Mouse (Mus musculus) heart, postnatal 0 days (tissue): ENCODE measurements around the gene Zfp664. TPM values are rescaled to one million over a fixed set of nuclear protein-coding genes. Genes with fewer than 3 reads are reported as not detected.

Experiments used
- ATAC-seq: fragments of 200-750 bp; cut with Nextera tagmentation; 2 replicates; pipeline ENCODE4 v1.8.0; 2017; ENCODE audit warnings: low read depth, moderate number of reproducible peaks, moderate library complexity; ENCODE audit not compliant: insufficient read depth
- DNase-seq: peaks from one replicate; pipeline ENCODE4 v3.0.0-alpha.2; 2016; ENCODE audit warnings: low spot score
- H3K27ac ChIP-seq: fragments of 300-500 bp; sonication (generic); 2 replicates; pipeline ENCODE4 v1.5.1; 2014; ENCODE audit warnings: low read depth, mild to moderate bottlenecking
- H3K27me3 ChIP-seq: fragments of 300-500 bp; sonication (generic); 2 replicates; pipeline ENCODE4 v1.6.1; 2014; ENCODE audit warnings: low read length, mixed read lengths; ENCODE audit not compliant: control insufficient read depth, insufficient read depth
- H3K36me3 ChIP-seq: fragments of 300-500 bp; sonication (generic); replicated peaks from 2 replicates; pipeline ENCODE4 v1.6.1; 2014; ENCODE audit warnings: low read length, mixed read lengths; ENCODE audit not compliant: control insufficient read depth, insufficient read depth
- H3K4me1 ChIP-seq: fragments of 300-500 bp; sonication (generic); 2 replicates; pipeline ENCODE4 v1.6.1; 2014; ENCODE audit warnings: antibody characterized with exemption; ENCODE audit not compliant: control insufficient read depth, insufficient read depth
- H3K4me2 ChIP-seq: fragments of 300-500 bp; sonication (generic); 2 replicates; pipeline ENCODE4 v1.6.1; 2014; ENCODE audit warnings: low read depth, mild to moderate bottlenecking, low read length, moderate library complexity
- H3K4me3 ChIP-seq: fragments of 300-500 bp; sonication (generic); 2 replicates; pipeline ENCODE4 v1.5.1; 2014; ENCODE audit warnings: low read depth, low read length
- H3K9ac ChIP-seq: fragments of 300-500 bp; sonication (generic); replicated peaks from 2 replicates; pipeline ENCODE4 v1.6.1; 2014; ENCODE audit warnings: low read depth, low read length, mixed read lengths
- H3K9me3 ChIP-seq: fragments of 300-500 bp; sonication (generic); replicated peaks from 2 replicates; pipeline ENCODE4 v1.6.1; 2016; ENCODE audit warnings: low read length; ENCODE audit not compliant: control insufficient read depth
- CTCF ChIP-seq: IDR thresholded peaks from 2 replicates; pipeline ENCODE4 v1.5.1; 2016; ENCODE audit warnings: antibody characterized with exemption, control low read depth, low read depth
- EP300 ChIP-seq: IDR thresholded peaks from 2 replicates; pipeline ENCODE4 v1.6.1; 2016; ENCODE audit warnings: antibody characterized with exemption, low read depth
- WGBS: fragments of 180-500 bp; shearing (Covaris S2); extraction: QIAGEN DNeasy Blood & Tissue Kit; methylation state at CpG from one replicate; pipeline ENCODE4 v1.1.7; 2014; 5-methylcytosine and 5-hydroxymethylcytosine counted together
- polyA plus RNA-seq: library from polyadenylated mRNA; unstranded; fragments of >200 nt; fragmentation: Nextera tagmentation; extraction: Ambion mirVana; gene quantifications from 2 replicates; pipeline ENCODE4 v1.2.1, GENCODE M21; 2015
- total RNA-seq: library from RNA; depleted of rRNA; stranded (reverse); fragments of >200 nt; gene quantifications from 2 replicates; pipeline ENCODE4 v1.2.3, GENCODE M21; 2014; ENCODE audit warnings: low replicate concordance

Zfp664 gene
- total and polyA plus RNA-seq, 2 experiments from 2014 or later, result 15.5 to 37.5 TPM

DNA sequence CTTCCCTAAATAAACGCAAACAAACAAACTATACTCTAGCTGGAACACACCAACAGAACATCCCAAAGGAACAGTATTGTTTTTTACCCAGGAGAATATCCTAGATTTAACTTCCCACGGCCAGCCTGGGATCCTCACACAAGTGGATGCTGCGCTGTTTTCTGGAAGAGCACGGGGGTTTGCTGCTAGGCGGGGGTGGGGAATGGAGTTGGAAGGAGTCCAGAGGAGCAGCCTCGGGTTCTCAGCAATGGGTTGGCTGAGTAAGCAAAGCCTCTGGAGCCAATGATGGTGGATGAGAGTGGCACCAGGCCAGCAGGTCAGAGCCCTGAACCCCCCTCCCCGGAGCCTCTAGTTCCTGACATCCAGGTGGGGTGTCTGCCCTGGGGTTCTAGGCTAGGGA, 72.1 kb downstream of the Zfp664 start:
- no peak overlapping the region for H3K4me3 ChIP-seq
- no peak overlapping the region for H3K4me2 ChIP-seq
- ATAC-seq (no peak), DNase-seq (no peak)
- TF ChIP-seq EP300 (no peak), CTCF (no peak)
- H3K27me3 ChIP-seq, result no peaks in the 10 kb centered on the region
- no peak overlapping the region for H3K9ac ChIP-seq
- 67% methylated on average over 7 of the region's 7 CpGs for WGBS
- no peaks in the 10 kb centered on the region for H3K36me3 ChIP-seq
- H3K9me3 ChIP-seq, result no peaks in the 10 kb centered on the region
- no peaks in the 10 kb centered on the region for H3K4me1 ChIP-seq
- H3K27ac ChIP-seq, result no peak overlapping the region

DNA sequence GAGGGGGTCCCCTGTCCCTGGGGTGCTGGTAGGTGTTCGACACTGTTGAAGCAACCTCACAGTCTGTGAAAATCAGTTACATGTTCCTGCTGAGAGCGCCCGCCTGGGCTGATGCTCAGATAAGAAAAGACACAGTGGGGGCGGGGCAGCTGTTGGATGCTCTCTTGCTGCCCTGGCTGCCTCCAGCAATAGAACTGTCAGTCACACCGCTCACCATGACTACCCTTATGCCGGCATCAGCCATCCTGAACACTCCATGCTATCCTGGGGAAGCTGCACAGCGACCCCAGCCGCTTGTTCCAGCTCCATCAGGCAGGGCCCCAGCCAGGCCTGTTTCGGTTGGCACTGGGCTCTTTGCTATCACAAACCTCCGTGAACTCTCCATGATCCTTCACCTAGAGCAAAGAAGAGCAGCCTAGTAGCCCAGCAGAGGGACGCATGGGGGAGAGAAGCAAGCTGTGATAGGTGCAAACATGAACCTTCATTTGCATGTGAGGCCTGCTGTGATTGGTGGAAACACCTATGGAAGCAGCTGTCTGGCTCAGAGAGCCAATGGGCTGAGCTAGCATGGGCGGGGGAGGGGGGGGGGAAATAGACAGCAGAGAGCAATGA, 80.8 kb downstream of the Zfp664 start:
- H3K9ac ChIP-seq, result no peak overlapping the region
- H3K4me2 ChIP-seq, result no peak overlapping the region
- H3K27me3 ChIP-seq, result no peaks in the 10 kb centered on the region
- TF ChIP-seq EP300, result no peak
- no peak for TF ChIP-seq CTCF
- H3K9me3 ChIP-seq, result no peaks in the 10 kb centered on the region; the same call in 1 of the 2 replicates
- no peak for DNase-seq
- no peak overlapping the region for H3K4me3 ChIP-seq
- H3K27ac ChIP-seq, result no peak overlapping the region
- ATAC-seq, result peak; percentile 17; the same call in 1 of the 2 replicates
- H3K36me3 ChIP-seq, result no peaks in the 10 kb centered on the region
- H3K4me1 ChIP-seq, result no peaks in the 10 kb centered on the region
- 74% methylated on average over 12 of the region's 12 CpGs for WGBS

DNA sequence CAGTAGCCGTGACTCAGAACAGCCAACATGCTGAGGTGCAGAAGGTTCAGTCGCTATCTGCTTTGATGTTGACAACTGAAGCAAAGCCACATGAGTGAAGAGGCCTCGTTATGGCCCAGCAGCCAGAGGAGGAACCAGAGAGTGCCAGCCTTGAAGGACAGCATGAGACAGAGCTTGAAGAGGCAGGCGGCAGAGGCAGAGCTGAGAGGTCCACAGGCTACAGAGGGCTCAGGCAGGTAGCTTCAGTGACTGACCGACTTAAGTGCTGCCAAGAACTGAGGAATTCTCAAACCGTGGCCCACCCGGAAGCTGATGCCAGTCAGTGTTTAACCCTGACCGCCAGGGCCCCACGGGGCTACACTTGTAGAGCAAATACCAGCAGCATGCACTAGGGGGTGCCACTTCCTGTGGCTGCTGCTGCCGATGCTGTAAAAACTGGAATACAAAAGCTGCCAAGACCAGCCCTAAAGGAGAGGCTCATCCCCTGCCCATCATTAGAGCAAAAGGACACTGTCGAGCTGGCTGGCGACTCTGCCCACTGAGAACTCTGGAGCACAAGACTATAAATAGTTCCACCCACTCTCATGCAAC, 81.4 kb downstream of the Zfp664 start:
- H3K4me1 ChIP-seq, result no peaks in the 10 kb centered on the region
- TF ChIP-seq CTCF (peak; percentile 73), EP300 (no peak)
- ATAC-seq (peak; percentile 72; the same call in 1 of the 2 replicates), DNase-seq (no peak)
- no peaks in the 10 kb centered on the region for H3K36me3 ChIP-seq
- no peaks in the 10 kb centered on the region for H3K27me3 ChIP-seq
- H3K4me2 ChIP-seq, result no peak overlapping the region
- H3K9me3 ChIP-seq, result no peaks in the 10 kb centered on the region; the same call in 1 of the 2 replicates
- H3K9ac ChIP-seq, result no peak overlapping the region
- 48% methylated on average over 12 of the region's 12 CpGs for WGBS
- no peak overlapping the region for H3K27ac ChIP-seq
- no peak overlapping the region for H3K4me3 ChIP-seq

DNA sequence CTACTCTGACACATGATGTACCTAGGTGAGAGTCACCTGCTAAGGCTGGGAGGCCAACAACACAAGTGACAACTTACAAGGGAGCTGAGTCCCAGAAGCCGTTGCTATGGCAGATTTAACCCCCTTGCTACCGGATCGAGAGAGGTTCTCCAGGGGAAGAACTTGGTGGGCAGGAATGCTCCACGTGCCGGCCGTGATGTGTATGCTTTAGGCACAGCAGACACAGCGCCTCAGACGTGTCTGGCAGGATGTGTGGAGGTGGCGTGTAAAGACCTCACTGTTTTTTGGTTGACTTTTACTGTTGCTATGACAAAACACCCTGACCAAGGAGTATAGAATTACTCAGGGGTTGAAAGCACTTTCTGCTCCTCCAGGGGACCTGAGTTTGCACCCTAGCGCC, 81.9 kb downstream of the Zfp664 start:
- Histone ChIP-seq H3K4me1 (no peaks in the 10 kb centered on the region), H3K36me3 (no peaks in the 10 kb centered on the region), H3K27ac (no peak overlapping the region), H3K4me3 (no peak overlapping the region), H3K4me2 (no peak overlapping the region), H3K9me3 (no peaks in the 10 kb centered on the region; the same call in 1 of the 2 replicates), H3K9ac (no peak overlapping the region), H3K27me3 (no peaks in the 10 kb centered on the region)
- no peak for DNase-seq
- 74% methylated on average over 10 of the region's 10 CpGs for WGBS
- ATAC-seq, result no peak
- no peak for TF ChIP-seq EP300

- H3K36me3 ChIP-seq, result no peaks in the 10 kb centered on the region
- ATAC-seq, result no peak
- no peak for DNase-seq
- 83% methylated on average over 4 of the region's 4 CpGs for WGBS
- no peak overlapping the region for H3K4me2 ChIP-seq
- no peak for TF ChIP-seq EP300
- TF ChIP-seq CTCF, result no peak
- H3K9ac ChIP-seq, result no peak overlapping the region
- H3K4me3 ChIP-seq, result no peak overlapping the region
- no peaks in the 10 kb centered on the region for H3K27me3 ChIP-seq
- H3K4me1 ChIP-seq, result no peaks in the 10 kb centered on the region
- H3K27ac ChIP-seq, result no peak overlapping the region
- no peaks in the 10 kb centered on the region; the same call in 1 of the 2 replicates for H3K9me3 ChIP-seq
These were observed 82.6 kb downstream of the Zfp664 start for GRCm38 (mm10) chr5:124945046-124945445.
